Mouse (Mus musculus) adrenal gland, postnatal 25 days (tissue): ENCODE data around the gene Fyb2. TPM values are rescaled to one million over a fixed set of nuclear protein-coding genes. Genes with fewer than 3 reads are reported as not detected.
A peak's percentile ranks its signal among the peaks of the same experiment; 100 is the strongest.

Experiments used
- DNase-seq: peaks from one replicate; pipeline ENCODE4 v3.0.0; 2021; ENCODE audit warnings: mixed read lengths
- long read RNA-seq: library from polyadenylated mRNA; stranded (forward); transcript quantifications from one replicate; pipeline ENCODE4 v2.0.0, GENCODE M21; 2021
- total RNA-seq: library from RNA; stranded (reverse); gene quantifications from 2 replicates; pipeline ENCODE4 v1.2.3, GENCODE M21; 2021

Fyb2 gene
- total RNA-seq = 0.67 and 0.94 TPM in 2 replicates
- long read RNA-seq, partial matches to known transcripts = 0 of 1 reads
- long read RNA-seq, other reads (novel, unspliced or antisense) = 1 of 1 reads

DNA sequence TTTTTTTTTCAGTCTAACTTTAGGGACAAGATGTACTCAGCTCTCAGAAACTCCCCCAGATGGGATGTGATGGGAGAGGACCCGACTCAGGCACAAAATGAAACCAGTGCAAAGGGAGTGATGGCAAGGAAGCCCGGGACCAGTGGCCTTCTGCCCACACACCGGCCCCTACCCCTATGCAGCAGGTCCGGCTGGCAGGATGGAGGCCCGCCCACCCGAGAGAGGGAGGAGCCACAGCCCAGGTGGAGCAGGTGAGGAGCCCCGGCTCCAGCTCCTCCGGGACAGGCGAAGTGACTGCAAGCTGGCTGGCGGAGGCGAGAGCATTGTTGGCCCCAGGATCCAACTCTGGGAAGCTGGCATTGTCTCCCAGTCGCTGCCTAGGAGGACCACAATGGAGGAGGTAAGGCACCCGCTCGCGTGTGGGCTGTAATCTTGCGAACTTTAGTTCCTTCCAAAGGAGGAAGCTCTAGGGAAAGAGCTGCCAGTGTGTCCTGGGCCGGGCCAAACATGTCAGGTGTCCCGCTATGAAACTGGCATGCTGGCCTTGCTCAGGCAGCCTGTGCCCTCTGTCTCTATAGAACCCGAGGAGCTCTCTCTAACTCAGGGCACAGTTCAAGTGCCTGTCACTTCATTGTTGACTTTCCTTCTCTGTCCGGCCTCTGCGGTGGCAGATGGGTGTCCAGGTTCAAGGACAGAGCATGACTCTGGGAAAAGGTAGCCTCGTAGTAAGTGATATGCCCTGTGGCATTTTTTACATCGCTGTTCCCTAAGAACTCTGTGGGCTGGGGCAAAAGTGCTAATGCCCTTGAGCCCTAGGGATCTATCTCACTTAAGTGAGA lies at the start of gene Fyb2:
Gene Fyb2, plus strand, starts transcription at position 166 of the 839 bp plus-strand sequence.
- DNase-seq = no peak

DNA sequence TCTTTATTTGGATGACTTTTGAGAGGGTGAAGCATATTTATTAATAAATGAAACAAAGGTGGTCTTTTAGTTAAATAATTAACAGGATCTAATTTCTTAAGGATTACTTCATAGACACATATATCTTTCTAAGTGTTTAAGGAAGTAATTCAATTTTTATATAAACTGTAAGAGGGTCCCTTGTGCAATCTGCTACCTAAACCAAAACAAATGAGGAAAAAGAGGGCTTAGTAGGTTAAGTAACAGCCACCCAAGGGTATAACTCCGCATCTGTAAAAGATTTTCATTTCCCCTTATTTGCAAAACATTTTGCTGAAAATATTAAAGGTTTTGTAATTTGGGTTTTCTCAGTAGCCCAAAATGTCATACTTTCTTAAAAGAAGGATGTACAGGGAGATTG lies 48.9 kb upstream of the Fyb2 start:
- no peak for DNase-seq

DNA sequence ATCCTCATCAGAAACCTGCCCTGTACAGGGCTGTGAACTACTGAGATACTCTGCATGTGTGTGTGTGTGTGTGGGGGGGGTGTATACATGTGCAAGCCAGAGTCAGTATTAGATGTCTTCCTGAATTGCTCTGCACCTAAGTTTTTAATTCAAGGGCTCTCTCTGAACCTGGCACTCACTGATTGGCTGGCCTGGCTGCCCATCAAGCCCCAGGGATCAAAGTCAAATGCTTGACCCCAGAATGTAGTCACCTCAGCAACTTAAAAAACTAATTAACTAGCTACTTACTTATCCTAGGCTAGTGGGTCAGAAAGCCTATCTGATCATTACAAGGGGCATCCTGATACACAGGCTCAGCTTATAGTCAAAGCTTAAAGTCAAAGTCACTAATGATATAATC lies 43.7 kb upstream of the Fyb2 start:
- DNase-seq = no peak

DNA sequence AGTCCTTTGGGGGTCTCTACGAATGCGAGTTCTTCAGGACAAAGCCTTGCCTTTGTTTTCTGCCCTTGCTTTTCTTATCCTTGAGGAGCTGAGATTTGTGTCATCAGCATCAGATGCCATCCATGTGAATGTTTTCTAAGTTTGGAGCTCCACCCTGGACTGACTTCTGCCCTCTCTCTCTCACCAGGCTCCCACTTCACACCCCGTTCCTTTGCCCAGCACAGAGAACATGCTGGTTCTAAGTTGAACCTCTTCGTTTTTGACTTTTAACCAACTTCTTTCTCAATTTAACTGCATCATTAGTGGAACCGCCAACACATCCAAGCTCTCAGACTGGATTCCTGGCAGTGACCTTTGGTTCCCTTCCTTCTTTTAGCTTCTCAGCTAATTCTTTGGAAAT lies 43.1 kb upstream of the Fyb2 start:
- no peak for DNase-seq

DNA sequence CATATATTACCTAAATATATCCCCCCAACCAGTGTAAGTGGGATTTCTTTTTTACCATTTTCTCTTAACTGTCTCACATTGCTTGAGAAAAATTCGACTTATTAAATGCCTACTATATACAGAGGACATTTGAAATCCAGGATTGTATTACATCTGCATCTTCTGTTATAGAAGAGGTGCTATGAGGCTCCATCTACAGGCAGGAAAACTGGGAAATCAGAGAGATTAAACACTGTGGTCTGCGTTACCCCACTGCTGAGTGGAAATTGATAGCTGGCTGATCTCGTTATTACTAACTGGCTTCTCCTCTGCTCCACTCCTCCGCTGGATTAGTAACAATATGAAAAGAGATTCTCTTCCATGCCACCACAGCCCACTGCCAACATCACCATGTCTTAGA lies 37.4 kb upstream of the Fyb2 start:
- DNase-seq = no peak

DNA sequence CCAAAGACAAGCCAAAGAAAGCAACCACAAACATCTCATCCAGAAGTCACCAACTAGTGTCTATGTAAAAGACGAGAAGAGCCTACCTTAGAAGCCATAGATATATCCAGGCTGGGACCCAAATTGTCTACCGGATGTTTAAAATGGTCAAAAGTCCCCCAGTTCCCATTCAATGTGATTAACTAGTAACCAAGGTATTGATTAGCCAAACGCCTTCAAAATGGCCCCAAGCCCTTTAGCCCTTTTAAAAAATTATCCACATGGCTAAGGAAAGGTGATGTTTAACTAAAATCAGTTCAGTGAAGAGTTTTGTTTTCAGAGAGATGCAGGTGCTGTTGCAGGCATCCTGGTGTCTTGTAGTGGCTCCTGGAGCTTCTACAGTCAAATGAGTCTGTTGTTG lies 36.9 kb upstream of the Fyb2 start, which contains the start of gene C8a:
Gene C8a, minus strand, starts transcription at position 76 of the 400 bp plus-strand sequence.
- no peak for DNase-seq

DNA sequence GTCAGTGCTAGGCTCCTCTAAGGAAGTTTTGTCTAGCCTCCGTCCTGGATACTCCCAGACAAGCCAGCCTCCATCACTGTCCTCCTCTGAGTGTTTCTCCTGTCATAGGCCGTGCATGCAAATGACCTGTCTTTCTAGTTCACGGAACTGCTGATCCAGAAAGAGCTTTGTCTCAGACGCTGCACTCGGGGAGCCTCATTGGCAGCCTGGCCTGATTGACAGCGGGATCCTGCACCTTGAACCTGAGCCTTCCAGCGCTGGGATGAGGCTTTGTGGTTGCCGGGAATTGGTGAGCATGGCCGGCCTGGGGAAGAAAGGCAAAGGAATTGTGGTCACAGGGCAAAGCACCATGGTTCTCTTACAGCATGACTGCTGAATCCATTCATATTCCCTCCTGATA lies 25.8 kb upstream of the Fyb2 start:
- no peak for DNase-seq

DNA sequence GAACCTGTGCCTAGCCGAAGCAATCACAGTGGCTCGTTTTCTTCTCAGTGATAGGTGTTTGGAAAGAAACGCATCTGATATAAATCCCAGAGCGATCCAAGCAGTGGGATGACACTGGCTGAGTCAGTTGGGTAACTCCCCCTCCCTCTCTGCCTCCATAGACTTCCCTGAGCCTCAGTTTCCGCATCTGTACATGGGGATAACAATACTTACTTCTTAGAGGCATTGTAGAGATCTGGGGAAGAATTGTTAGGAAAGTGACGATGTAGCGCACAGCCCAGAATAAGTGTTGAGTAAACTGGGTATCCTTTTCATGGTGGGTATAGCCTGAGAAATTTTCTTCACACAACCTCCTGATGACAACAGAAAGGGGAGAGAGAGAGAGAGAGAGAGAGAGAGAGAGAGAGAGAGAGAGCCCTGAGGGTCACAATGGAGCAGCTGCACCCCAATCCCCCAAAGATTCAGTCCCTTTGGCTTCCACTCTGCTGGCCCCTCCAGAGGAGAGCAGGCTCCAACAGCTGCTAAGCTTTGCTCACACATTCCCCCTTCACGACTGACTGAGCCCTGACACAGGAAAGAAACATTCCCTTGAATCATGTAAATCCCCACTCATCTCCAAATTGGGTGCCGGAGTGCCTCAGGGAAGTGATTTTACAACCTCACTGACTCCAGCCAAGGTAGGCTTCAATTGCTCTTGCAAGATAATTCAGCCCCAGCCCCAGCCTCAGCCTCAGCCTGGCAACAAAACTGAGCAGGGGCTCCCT lies 24.6 kb upstream of the Fyb2 start:
- DNase-seq = no peak

DNA sequence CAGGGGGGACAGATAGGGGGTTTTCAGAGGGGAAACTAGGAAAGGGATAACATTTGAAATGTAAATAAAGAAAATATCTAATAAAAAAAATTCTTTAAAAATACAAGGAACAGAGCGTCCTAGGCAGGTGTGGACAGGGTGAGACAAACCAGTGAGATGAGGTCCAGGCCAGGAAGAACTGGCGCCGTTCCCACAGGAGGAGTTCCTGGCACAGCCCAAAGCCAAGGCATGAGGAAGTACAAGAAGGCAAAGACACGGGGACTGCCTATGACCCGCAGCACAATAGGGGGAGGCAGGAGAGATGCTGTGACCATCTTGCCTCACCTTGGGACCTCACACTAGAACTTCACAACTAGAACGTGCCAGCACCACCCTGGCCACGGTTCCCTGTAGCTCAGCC lies 21.5 kb upstream of the Fyb2 start:
- peak; percentile 12 for DNase-seq

DNA sequence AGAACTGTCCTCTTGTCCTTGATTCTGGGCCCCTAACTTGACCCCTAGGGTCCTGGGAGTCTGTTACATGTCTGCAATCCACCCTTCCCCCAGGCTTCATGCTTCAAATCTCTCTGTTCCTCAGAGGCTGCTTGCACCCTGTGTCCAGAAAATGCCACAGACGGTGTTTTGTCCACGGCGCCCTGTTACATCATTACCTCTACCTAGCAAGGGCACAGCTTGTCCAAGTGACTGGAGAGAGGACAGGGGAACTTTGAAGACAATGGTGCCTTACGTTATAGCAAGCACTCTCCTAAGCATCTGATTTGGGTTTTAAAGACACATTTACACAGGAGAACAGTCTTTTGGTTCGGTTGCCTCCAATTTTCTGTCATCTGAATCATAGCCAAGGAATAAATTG lies 19.7 kb upstream of the Fyb2 start:
- DNase-seq = no peak

DNA sequence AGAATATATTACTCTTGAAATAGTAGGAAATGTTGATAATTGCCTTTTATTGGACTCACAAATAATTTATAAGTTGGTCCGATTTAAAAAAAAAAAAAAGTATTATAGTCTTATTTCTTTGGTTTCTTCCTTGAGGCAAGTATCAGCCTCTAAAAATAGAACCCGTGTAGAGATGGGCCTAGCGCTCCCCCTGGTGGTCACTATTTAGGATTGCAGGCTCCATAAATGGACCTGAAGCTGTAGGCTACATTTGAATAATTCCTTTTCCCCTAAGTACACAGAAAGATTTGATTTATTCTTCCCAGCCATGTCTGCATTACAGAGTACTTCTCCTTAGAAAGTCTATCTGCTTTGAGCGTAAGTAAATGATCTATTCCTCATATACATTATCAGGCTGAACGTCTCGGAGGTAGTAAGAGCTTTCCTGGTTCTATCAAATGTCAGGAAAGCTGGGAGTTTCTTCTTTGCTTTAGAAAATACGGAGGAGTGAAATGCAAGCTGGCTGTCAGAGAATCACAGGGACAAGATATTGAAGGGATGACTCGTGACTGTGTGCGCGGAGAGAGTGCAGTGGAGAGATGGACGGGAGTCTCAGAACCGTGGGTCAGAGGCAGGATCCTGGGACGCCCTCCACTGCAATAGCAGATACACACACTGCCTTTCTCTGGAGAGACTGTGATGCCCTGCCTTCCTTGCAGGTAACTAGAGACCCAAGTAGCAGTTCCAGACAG lies 19.1 kb upstream of the Fyb2 start:
- DNase-seq = peak; percentile 61

DNA sequence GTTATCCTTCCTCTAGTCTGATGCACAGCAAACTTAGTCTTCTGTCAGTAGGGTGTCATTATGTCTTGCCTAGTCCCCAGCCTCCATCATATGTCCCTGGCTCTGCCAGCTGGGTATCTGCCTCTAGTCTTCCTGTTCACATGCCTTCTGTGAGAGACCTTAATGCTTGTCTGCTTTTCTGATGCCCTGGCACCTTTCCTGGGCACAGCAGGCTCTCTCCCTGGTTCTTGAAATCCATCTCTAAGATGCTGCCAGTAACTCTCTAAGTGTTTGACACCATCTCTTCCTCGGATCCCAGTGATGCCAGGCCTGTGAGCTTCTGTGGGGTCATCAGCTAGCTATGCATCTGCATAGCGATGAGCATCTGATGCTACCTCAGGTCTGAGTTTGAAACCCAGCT lies 10.4 kb upstream of the Fyb2 start:
- DNase-seq = no peak

DNA sequence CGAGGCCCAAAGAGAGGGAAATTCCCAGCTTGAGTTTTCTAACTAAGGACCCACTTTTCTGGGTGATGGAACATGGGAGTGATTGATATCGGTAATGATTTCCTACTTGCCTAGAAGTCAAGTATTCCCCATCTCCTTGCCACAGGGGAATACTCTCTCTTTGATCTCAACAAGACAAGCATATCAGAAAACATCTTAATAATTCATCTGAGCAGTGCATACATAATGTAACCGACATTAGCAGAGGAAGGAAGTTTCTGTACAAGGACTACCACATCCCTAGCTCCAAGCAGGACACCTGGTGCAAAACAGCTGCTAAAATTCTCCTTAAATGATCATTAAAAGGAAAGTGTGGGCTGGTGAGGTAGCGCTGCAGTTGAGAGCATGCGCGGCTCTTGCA lies 8.2 kb upstream of the Fyb2 start:
- DNase-seq = no peak

DNA sequence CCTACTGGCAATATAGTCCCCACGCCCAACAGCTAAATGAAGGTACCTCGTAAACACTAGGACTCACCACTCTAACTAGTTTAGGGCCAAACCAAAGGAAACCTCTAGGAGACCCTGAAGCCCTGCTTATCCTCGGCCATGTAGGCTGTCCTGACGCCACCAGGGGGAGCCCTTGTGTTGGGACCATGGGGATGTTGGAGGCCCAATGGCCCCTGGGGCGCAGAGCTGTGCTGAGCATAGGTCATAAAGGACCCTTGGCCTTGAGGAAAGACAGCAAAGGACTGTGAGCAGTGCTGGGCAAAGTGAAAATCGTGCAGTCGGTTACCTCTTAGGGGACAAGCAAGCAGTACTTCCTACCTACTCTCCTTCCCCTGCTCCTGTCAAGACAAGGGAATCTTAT lies 1.6 kb upstream of the Fyb2 start:
- peak; percentile 89 for DNase-seq

DNA sequence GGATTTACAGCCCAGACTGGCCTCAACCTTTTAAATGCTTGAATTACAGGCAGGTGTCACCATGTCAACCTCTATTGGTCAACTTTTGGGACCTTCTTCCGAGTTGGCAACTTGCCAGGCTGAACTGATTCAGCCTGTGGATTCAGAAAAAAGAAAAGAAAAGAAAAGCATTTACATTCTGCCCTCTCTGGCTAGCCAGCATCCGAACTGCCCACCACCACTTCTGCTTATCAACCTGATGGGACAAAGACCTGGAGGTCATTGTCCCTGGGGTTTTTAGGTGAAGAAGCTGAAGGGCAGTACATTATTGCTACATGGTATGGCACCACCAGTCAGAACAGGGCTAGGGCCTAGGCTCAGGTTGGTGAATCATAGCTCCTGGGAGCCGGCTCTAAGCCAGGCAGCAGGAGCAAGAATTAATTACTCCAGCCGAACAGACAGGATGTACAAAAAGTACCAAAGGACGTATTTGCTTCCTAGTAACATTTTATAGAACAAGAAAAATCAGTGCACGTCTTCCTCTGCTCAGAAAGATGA lies 1.5 kb downstream of the Fyb2 start:
- peak; percentile 9 for DNase-seq

DNA sequence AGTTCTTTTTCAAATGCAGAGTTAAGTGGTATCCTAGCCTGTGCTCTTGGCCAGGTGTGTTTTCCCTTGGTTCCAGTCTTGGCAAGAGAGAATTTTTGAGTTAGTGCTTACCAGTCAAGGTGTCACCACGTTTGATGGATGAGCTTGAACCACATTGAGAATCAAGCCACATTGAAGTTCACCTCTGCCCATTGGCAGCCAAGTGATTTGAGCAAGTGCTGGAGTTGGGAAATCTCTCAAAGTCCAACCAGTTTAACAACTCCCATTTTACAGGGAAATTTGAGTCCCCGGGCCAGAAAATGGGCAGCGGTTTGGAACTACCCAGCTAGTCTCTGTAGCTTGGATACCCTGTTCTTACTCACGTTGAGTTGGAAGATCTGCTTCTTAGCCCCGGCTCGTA lies 4.8 kb downstream of the Fyb2 start:
- no peak for DNase-seq

DNA sequence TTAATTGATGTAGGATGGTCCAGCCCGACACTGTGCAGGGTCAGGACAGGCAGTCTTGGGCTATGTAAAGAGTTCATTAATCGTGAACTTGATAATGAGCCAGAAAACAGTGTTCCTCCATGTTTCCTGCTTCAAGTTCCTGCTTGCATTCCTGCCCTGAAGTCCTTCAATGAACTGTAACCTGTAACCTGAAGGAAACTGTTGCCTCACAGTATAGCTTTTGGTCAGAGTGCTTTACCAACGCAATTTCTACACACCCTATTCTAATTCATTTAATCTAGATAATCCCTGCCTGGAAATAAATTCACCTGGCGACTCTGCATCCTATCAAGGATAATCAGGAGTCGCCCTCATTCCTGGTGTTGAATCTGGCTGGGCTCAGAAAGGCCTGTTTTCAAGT lies 12.1 kb downstream of the Fyb2 start:
- DNase-seq = no peak

DNA sequence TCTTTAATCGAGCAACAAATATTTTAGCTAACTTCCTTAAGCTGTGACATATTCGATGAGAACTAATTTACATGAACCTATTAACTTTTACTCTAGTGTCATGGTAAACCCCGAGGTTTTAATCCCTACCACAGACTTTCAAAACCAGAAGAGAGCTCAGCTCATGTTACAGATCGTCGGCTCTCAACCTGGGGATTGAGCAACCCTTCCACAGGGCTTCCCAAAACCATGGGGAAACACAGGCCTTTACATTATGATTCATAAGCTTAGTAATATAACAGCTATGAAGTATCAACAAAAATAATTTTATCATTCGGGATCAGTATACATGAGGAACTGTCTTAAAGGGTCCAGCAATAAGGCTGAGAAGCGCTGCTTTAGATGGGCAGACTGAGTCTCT lies 15.9 kb downstream of the Fyb2 start:
- DNase-seq = no peak

DNA sequence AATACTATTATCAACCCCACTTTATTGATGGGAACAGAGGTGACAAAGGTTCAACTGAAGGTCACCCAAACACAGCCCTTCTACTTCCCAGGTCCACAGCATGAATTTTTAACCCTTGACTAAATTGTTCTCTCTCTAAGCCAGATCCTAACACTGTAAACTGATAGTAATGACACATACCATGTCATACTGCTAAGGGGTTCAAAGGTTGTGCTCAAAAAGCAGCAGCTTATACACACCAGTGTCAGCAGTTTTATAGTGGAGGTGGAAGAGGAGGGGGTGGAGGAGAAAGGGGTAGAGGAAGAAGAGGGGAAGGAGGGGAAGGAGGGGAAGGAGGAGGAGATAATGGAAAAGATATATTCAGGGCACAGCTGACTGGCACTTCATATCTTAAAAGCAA lies 20.4 kb downstream of the Fyb2 start:
- no peak for DNase-seq

DNA sequence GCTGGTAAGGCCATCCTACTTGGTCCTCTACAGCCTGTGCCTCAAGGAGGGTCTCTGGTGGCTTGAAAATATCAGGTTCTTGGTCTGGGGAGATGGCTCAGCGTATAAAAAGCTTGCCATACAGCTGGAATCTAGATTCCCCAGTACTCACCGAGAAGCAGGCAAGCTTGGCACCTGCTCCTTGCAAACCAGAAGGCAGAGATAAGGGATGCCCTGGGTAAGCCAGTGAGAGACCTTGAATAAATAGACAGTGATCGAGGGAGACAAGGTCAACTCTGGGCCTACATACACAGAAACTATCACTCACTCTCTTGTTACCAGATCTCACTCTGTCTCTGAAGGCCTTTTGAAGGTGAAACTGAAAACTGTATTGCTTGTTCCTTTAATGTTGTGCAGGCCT lies 21.7 kb downstream of the Fyb2 start:
- DNase-seq = no peak

DNA sequence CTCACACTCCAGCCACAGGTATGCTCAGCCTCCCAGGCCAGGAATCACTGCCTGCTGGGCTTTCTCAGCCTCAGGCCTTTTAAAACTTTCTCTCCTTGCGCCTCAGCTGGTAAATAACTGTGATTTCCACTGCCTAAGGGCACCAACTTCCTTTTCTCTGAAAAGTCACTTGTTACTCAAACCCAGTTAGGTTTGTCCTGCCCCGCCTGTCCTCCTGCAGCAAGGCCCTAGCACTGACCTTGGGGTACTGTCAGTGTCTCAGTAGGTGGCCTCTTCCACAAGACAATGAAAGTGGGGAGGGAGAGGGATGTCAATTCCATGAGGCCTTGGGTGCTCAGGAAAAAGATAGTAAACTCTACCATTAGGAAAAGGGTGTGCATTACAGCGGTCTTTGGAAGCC lies 22.2 kb downstream of the Fyb2 start:
- DNase-seq = no peak

DNA sequence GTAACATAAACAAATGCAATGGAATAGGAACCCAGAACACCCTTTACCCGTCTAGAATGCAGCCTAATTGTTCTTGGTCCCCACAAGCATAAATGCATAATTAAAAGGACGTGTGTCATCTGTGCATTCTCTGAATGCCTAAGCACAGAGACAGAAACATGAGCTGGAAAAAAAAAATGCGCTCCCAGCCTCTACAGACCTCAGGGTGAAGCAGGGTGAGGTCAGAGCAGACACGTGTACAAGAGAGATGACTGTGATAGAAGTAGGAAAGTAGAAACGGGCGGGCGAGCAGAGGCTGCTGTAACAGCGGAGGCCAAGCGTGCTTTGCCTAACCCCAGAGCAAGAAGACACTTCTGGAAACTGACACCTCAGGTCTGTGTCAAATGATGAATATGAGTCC lies 22.8 kb downstream of the Fyb2 start:
- DNase-seq = peak; percentile 11

DNA sequence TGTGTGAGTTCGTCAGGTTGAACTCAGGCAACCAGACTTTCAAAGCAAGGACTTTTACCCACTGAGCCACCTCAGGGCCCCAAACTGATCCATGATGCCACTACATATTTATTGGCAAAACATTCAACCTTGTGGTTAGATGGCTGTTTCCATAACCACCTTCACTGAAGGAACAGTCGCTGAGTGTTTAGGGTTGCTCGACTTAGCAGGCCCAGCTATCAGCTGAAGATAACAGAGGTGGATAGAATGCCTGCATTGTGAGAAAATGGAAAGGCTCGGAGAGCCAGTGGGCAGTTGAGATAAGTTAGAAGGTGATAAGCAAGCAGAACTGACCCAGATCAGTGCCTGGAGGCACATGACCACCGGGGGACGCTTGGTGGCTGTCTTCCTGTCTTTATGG lies 26.3 kb downstream of the Fyb2 start:
- no peak for DNase-seq
